Mouse (Mus musculus): ENCODE data around the gene Fam126b. TPM values are rescaled to one million over a fixed set of nuclear protein-coding genes. Genes with fewer than 3 reads are reported as not detected.

The Fam126b gene
- total and polyA plus RNA-seq, 3 experiments, result 10.3 to 35.0 (median 34.5) TPM

GRCm38 (mm10) chr1:58482647-58483046 is 103.5 kb downstream of the Fam126b start:
- TF ChIP-seq POLR2AphosphoS5 (IDR thresholded peaks at IDR 0.05; ENCODE audit: insufficient replicate concordance, low read depth, low read length), result no peak
- no peak for TF ChIP-seq GATA2 (IDR thresholded peaks at IDR 0.05; ENCODE audit: borderline replicate concordance, low read depth, low read length)
- no peak for TF ChIP-seq GATA1 (IDR thresholded peaks at IDR 0.05; ENCODE audit: borderline replicate concordance, low read length)
- no peak for TF ChIP-seq CTCF (IDR thresholded peaks at IDR 0.05; ENCODE audit: low read depth, low read length)
- Histone ChIP-seq H3K4me1 (ENCODE audit: insufficient read depth, low read depth, low read length) (no peaks in the 10 kb centered on the region), H3K9me3 (replicated peaks) (no peaks in the 10 kb centered on the region), H3K36me3 (replicated peaks) (peaks cover 90% of the 10 kb centered on the region), H3K4me3 (ENCODE audit: low read depth, low read length) (no peak overlapping the region), H3K27me3 (ENCODE audit: insufficient read depth, low read length) (no peaks in the 10 kb centered on the region)
- no peak for ATAC-seq (ENCODE audit: extremely low read depth, insufficient number of reproducible peaks, low FRiP score, poor library complexity, severe bottlenecking)
- no peak for DNase-seq (ENCODE audit: low spot score)

- no peaks in the 10 kb centered on the region for H3K4me1 ChIP-seq (ENCODE audit: insufficient read depth, low read depth, low read length)
- no peaks in the 10 kb centered on the region for H3K9me3 ChIP-seq (replicated peaks)
- TF ChIP-seq CTCF (IDR thresholded peaks at IDR 0.05; ENCODE audit: low read depth, low read length), result no peak
- no peak for TF ChIP-seq TAL1 (conservative IDR thresholded peaks at IDR 0.05; ENCODE audit: low read depth, low read length)
- TF ChIP-seq GATA1 (IDR thresholded peaks at IDR 0.05; ENCODE audit: borderline replicate concordance, low read length), result no peak
- no peak for TF ChIP-seq GATA2 (IDR thresholded peaks at IDR 0.05; ENCODE audit: borderline replicate concordance, low read depth, low read length)
- no peak for TF ChIP-seq POLR2AphosphoS5 (IDR thresholded peaks at IDR 0.05; ENCODE audit: insufficient replicate concordance, low read depth, low read length)
- no peaks in the 10 kb centered on the region for H3K27me3 ChIP-seq (ENCODE audit: insufficient read depth, low read length)
- ATAC-seq (ENCODE audit: extremely low read depth, insufficient number of reproducible peaks, low FRiP score, poor library complexity, severe bottlenecking) (no peak), DNase-seq (ENCODE audit: low spot score) (no peak)
- H3K36me3 ChIP-seq (replicated peaks), result peaks cover 90% of the 10 kb centered on the region
- H3K4me3 ChIP-seq (ENCODE audit: low read depth, low read length), result no peak overlapping the region
These were observed 110.5 kb downstream of the Fam126b start for GRCm38 (mm10) chr1:58475662-58476061.

Other genes starting within 250 kb of the Fam126b start
- gene Bzw1, start 193.4 kb downstream of the Fam126b start, total RNA-seq (2014; fragmentation: Nextera tagmentation), result 507 and 588 TPM in 2 replicates
- gene Bzw1, start 193.4 kb downstream of the Fam126b start, total RNA-seq (2017), result 631 and 664 TPM in 2 replicates
- 14.5 and 23.4 TPM in 2 replicates for gene Bzw1, start 193.4 kb downstream of the Fam126b start, polyA plus RNA-seq (2012)
- gene Clk1, start 162.3 kb downstream of the Fam126b start, total RNA-seq (2014; fragmentation: Nextera tagmentation), result 499 and 554 TPM in 2 replicates
- 545 and 548 TPM in 2 replicates for gene Clk1, start 162.3 kb downstream of the Fam126b start, total RNA-seq (2017)
- gene Clk1, start 162.3 kb downstream of the Fam126b start, polyA plus RNA-seq (2012), result 5.8 and 9.2 TPM in 2 replicates
- gene Nif3l1, start 141.2 kb downstream of the Fam126b start, total RNA-seq (2014; fragmentation: Nextera tagmentation), result 31.3 and 48.7 TPM in 2 replicates
- 37.3 and 69.5 TPM in 2 replicates for gene Nif3l1, start 141.2 kb downstream of the Fam126b start, total RNA-seq (2017)
- 4.4 and 10.1 TPM in 2 replicates for gene Nif3l1, start 141.2 kb downstream of the Fam126b start, polyA plus RNA-seq (2012)
- 55.2 and 87.6 TPM in 2 replicates for gene Ppil3, start 140.8 kb downstream of the Fam126b start, total RNA-seq (2014; fragmentation: Nextera tagmentation)
- gene Ppil3, start 140.8 kb downstream of the Fam126b start, total RNA-seq (2017), result 106 TPM in 2 replicates
- gene Ppil3, start 140.8 kb downstream of the Fam126b start, polyA plus RNA-seq (2012), result 8.8 and 8.9 TPM in 2 replicates
- 99.0 and 116 TPM in 2 replicates for gene Orc2, start 81.2 kb downstream of the Fam126b start, total RNA-seq (2014; fragmentation: Nextera tagmentation)
- 104 and 146 TPM in 2 replicates for gene Orc2, start 81.2 kb downstream of the Fam126b start, total RNA-seq (2017)
- 29.2 and 30.0 TPM in 2 replicates for gene Orc2, start 81.2 kb downstream of the Fam126b start, polyA plus RNA-seq (2012)
- 34.5 and 57.8 TPM in 2 replicates for gene Ndufb3, start 61 bp upstream of the Fam126b start, total RNA-seq (2014; fragmentation: Nextera tagmentation)
- 168 and 172 TPM in 2 replicates for gene Ndufb3, start 61 bp upstream of the Fam126b start, total RNA-seq (2017)
- gene Ndufb3, start 61 bp upstream of the Fam126b start, polyA plus RNA-seq (2012), result 5.8 and 7.5 TPM in 2 replicates
- not detected in 2 replicates for gene Als2cr12, start 109.7 kb upstream of the Fam126b start, total RNA-seq (2014; fragmentation: Nextera tagmentation)
- gene Als2cr12, start 109.7 kb upstream of the Fam126b start, total RNA-seq (2017), result 0.17 and 0.22 TPM in 2 replicates
- gene Als2cr12, start 109.7 kb upstream of the Fam126b start, polyA plus RNA-seq (2012), result not detected in 2 replicates
- 92.7 and 127 TPM in 2 replicates for gene Cflar, start 125.2 kb upstream of the Fam126b start, total RNA-seq (2014; fragmentation: Nextera tagmentation)
- gene Cflar, start 125.2 kb upstream of the Fam126b start, total RNA-seq (2017), result 173 and 179 TPM in 2 replicates
- gene Cflar, start 125.2 kb upstream of the Fam126b start, polyA plus RNA-seq (2012), result 5.5 and 8.8 TPM in 2 replicates
- 23.0 and 26.2 TPM in 2 replicates for gene Casp8, start 209.1 kb upstream of the Fam126b start, total RNA-seq (2014; fragmentation: Nextera tagmentation)
- gene Casp8, start 209.1 kb upstream of the Fam126b start, total RNA-seq (2017), result 10.5 and 11.6 TPM in 2 replicates
- 0.58 and 0.73 TPM in 2 replicates for gene Casp8, start 209.1 kb upstream of the Fam126b start, polyA plus RNA-seq (2012)